Mouse (Mus musculus): ENCODE measurements at regions not wholly inside any gene's neighbourhood (a gene's known extent, or its start where the extent isn't known, plus 50 kb on each side); places are given as distances from the start of the nearest gene placed in this dataset.

DNA sequence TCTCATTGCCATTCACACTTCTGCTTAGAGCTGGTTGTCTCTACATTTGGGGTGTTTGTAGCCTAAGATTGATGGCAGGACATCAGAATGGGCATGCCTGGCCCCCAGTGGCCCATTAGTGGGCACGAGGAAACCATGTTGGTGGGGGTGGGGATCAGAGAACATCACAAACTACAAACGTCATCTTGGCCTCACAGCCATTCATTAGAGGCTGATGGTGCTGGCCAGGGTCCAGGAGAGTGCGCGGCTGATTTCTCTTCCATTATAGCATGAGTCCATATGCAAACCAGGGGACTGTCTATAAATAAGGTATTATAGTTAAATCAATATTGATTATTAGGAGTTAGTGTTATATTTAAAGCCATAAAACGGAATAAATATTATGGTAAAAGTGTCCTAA is 67.9 kb downstream of the 3100002H09Rik start:
- TF ChIP-seq CTCF (IDR thresholded peaks at IDR 0.05; ENCODE audit: borderline replicate concordance, extremely low read depth, insufficient read depth, insufficient read length) (no peak), POLR2A (IDR thresholded peaks at IDR 0.05; ENCODE audit: borderline replicate concordance, extremely low read depth, insufficient read depth, insufficient read length, poor library complexity, severe bottlenecking) (no peak)
- peak; percentile 57 for DNase-seq (ENCODE audit: low read depth)

DNA sequence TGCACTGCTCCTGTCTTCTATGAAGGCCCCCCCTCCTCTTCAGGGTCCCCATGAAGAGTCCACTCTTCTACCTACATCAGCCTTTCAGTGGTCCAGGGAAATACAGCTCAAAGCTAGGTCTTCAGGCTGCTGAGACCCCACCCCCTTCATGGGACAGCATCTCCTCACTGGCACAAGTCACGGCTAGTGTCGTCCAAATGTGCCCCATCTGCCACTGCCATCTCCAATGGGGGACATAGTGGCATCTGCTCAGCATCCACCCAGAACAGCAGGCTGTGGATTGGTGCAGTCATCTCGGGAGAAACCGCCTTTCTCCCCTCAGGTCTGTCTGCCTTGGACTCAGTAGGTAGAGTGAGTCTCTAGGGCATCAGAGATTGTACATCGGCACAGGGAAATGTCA is 72.1 kb downstream of the 3100002H09Rik start:
- TF ChIP-seq POLR2A (IDR thresholded peaks at IDR 0.05; ENCODE audit: borderline replicate concordance, extremely low read depth, insufficient read depth, insufficient read length, poor library complexity, severe bottlenecking) (no peak), CTCF (IDR thresholded peaks at IDR 0.05; ENCODE audit: borderline replicate concordance, extremely low read depth, insufficient read depth, insufficient read length) (no peak)
- no peak for DNase-seq (ENCODE audit: low read depth)

DNA sequence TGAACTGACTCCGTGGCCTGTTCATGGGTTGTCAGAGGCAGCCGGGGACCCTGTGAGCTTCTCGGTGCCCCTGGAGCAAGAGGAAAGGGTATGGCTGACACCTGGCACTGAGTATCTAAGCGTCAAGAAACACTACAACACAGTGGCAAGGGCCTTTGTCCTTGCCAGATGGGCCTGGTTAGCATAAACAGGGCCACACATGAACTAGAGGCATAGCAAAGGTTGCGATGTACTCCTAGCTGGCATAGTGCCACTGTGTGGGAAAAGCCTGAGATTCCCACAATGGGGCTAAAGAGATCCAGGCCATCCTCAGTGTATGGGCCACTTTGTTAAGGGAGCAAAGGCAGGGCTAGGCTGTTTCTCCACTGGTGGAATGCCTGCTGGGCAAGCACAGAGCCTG is 72.9 kb downstream of the 3100002H09Rik start:
- TF ChIP-seq CTCF (IDR thresholded peaks at IDR 0.05; ENCODE audit: borderline replicate concordance, extremely low read depth, insufficient read depth, insufficient read length) (no peak), POLR2A (IDR thresholded peaks at IDR 0.05; ENCODE audit: borderline replicate concordance, extremely low read depth, insufficient read depth, insufficient read length, poor library complexity, severe bottlenecking) (no peak)
- peak; percentile 55 for DNase-seq (ENCODE audit: low read depth)

DNA sequence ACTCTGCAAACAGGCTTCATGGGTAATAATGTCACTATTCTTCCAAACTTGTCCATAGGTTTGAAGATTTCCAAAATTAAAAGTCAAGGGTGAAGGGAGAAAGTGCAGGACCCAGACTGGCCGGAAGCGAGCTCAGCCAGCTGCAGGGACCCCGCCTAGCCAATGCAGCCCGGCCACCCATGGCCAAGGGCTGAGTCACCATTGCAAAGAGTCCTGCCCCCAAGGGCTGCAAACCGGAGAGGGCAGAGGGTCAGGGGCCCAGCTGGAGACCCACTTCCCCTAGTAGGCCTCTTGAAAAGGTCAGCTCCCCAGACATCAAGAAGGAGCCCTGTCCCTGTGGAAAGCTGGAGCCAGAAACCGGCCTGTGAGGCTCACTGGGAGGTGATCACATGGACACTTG is 77.0 kb downstream of the 3100002H09Rik start:
- no peak for DNase-seq (ENCODE audit: low read depth)
- TF ChIP-seq POLR2A (IDR thresholded peaks at IDR 0.05; ENCODE audit: borderline replicate concordance, extremely low read depth, insufficient read depth, insufficient read length, poor library complexity, severe bottlenecking): no peak

DNA sequence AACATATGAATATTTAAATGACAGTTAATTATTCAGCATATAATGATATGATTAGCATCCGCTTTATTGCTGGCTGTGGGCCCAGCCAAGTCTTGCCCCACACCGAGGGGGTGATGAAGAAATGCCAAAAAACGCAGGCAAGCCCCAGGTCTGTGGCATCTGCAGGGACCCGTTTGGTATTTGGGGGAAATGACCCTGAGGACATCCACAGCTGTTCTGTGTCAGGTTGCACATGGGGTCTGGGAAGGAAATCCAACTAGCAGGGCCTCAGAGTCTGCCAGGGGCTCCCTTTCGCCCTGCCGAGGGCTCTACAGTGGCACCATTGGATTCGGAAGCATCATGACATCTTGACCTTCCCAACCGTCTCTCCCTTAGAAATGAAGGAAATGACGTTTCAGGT is 80.0 kb downstream of the 3100002H09Rik start:
- DNase-seq (ENCODE audit: low read depth): no peak
- no peak for TF ChIP-seq POLR2A (IDR thresholded peaks at IDR 0.05; ENCODE audit: borderline replicate concordance, extremely low read depth, insufficient read depth, insufficient read length, poor library complexity, severe bottlenecking)
- TF ChIP-seq CTCF (IDR thresholded peaks at IDR 0.05; ENCODE audit: borderline replicate concordance, extremely low read depth, insufficient read depth, insufficient read length): no peak

DNA sequence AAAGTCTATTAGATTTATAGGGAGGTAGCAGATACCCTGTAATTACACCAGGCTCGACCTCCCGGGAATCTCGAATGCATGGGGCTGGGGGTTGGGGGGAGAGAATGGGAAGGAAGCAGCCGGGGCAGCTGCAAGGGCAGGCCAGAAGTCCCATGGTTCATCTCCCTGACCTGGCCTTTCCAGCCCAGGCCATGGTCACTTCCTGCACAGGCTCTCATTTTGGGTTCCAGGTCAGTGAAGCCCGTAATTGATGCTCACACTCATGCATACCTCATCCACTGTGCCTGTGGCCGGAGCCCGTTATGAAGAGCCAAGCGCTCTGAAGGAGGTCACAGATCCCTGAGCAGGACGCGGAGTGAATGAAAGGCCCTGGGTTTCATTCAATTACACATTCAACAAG is 83.8 kb downstream of the 3100002H09Rik start:
- TF ChIP-seq CTCF (IDR thresholded peaks at IDR 0.05; ENCODE audit: borderline replicate concordance, extremely low read depth, insufficient read depth, insufficient read length) (no peak), POLR2A (IDR thresholded peaks at IDR 0.05; ENCODE audit: borderline replicate concordance, extremely low read depth, insufficient read depth, insufficient read length, poor library complexity, severe bottlenecking) (no peak)
- no peak for DNase-seq (ENCODE audit: low read depth)

DNA sequence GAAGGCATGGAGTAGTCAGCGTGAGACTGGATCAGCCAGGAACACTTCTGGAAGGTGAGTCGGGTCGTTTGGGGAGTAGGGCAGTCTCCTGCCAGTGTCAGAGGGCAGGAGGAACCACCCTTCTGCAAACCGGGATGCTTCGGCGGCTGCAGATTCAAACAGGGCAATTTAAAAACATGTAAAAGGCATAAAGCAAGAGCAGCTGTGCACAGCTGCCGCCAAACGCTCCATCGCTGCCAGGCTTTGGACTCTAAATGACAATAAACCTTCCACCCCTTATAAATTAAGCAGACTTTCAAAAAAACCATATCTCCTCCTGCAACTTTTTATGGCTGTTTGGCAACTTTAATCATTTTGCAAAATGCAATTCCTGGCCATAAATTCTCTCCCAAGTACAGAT is 84.2 kb downstream of the 3100002H09Rik start:
- DNase-seq (ENCODE audit: low read depth): no peak
- TF ChIP-seq CTCF (IDR thresholded peaks at IDR 0.05; ENCODE audit: borderline replicate concordance, extremely low read depth, insufficient read depth, insufficient read length) (no peak), POLR2A (IDR thresholded peaks at IDR 0.05; ENCODE audit: borderline replicate concordance, extremely low read depth, insufficient read depth, insufficient read length, poor library complexity, severe bottlenecking) (no peak)

DNA sequence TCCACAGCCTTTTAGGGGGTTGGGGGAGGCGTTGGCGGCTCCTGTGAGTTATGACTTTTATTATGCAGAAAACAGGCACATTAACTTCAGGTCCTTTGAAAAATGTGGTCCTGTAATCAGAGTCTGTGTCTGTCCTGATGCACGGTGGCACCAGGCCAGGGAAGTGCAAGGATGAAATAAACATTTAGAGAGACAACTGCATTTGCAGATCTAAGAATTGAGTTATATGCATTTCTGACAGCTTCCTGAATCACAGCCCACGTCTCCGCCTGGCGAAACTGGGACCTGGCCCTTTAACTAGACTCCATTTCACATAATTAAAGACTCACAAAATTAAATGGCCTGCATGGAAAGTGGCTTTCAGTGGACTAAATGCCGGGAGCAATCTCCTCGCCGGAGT is 90.3 kb downstream of the 3100002H09Rik start:
- peak; percentile 48 for DNase-seq (ENCODE audit: low read depth)
- TF ChIP-seq CTCF (IDR thresholded peaks at IDR 0.05; ENCODE audit: borderline replicate concordance, extremely low read depth, insufficient read depth, insufficient read length) (no peak), POLR2A (IDR thresholded peaks at IDR 0.05; ENCODE audit: borderline replicate concordance, extremely low read depth, insufficient read depth, insufficient read length, poor library complexity, severe bottlenecking) (no peak)

DNA sequence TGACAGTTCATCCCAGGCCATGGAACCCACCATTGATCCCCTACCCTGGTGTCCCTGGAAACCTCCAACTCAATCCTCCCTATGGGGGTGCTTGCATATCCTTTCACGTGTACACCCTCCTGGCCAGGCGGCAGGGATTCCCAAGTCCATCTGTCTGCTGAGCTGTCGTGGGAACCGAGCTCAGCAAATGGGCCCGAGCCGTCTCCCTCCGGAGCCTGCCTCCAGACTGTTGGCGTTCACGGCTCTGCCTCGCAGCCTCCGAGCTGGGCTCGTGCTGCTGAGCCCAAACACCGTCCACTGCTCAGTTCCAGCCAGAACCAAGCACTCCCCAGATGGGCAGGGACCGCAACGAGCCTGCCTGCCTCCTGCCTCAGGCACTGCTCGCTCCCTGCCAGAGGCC is 98.8 kb downstream of the 3100002H09Rik start:
- DNase-seq (ENCODE audit: low read depth): no peak
- TF ChIP-seq POLR2A (IDR thresholded peaks at IDR 0.05; ENCODE audit: borderline replicate concordance, extremely low read depth, insufficient read depth, insufficient read length, poor library complexity, severe bottlenecking): no peak
- TF ChIP-seq CTCF (IDR thresholded peaks at IDR 0.05; ENCODE audit: borderline replicate concordance, extremely low read depth, insufficient read depth, insufficient read length): no peak

DNA sequence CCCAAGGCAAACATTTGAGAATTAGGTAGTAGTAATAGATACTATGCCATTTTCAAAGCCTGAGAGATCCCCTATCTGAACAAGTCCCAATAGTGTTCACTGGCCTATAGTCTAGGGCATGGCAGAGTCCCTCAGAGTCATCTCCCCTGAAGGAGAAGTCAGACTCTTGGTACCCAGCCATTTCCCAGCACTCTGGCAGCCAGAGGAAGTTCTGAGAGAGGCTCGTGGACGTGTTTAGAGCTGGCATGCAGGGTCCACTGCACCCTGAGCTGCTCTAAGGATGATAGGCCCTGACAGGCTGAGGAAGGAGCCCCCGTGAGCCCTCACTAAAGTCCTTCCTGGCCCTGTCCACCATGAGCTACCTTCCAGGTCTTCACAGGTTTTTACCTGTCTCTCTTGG is 99.8 kb downstream of the 3100002H09Rik start:
- DNase-seq (ENCODE audit: low read depth): no peak
- TF ChIP-seq POLR2A (IDR thresholded peaks at IDR 0.05; ENCODE audit: borderline replicate concordance, extremely low read depth, insufficient read depth, insufficient read length, poor library complexity, severe bottlenecking) (no peak), CTCF (IDR thresholded peaks at IDR 0.05; ENCODE audit: borderline replicate concordance, extremely low read depth, insufficient read depth, insufficient read length) (no peak)

DNA sequence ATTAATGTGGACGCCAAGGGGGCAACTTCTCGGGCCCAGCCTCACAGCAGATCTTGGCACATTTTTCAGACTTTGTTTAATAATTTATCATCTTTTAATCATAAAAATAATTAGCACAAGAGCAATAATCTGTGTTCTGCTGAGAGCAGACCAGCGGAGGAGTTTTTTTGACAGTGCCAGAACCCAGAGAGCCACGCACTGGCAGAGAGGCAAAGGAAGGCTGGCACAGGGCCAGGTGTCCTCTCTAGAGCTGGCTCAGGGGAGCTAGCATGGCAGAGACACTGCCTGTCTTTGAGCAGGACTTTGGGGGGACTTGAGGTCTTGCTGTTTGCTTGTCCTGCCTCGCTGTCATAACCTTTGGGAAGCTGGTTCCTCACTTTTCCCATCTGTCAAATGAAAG is 100.9 kb downstream of the 3100002H09Rik start:
- no peak for TF ChIP-seq POLR2A (IDR thresholded peaks at IDR 0.05; ENCODE audit: borderline replicate concordance, extremely low read depth, insufficient read depth, insufficient read length, poor library complexity, severe bottlenecking)
- TF ChIP-seq CTCF (IDR thresholded peaks at IDR 0.05; ENCODE audit: borderline replicate concordance, extremely low read depth, insufficient read depth, insufficient read length): no peak

DNA sequence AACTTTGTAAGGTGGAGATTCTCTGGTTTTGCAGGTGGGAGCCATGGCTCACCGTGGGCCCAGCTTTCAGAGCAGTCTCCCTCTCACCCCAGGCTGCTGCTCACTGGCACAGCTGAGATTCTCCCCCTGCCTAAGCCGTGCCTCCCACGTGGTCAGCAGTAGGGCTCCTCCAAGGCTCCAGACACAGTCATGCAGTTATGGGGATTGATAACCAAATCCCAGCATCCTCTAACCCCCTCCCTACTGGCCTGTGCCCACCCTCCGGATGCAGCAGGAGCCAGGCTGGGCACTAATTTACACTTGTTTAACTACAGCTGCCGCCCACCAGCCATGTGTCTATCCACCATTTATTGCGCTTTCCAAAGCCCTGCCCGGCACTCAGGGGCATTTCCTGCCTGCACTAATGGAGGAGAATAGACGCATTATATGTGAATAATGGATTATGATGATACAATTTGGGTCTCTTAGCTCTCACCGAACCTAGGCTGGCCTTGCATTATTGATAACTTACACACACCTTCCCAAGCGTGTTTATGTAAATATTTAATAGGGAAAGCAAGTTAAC is 104.4 kb downstream of the 3100002H09Rik start:
- peak; percentile 68 for DNase-seq (ENCODE audit: low read depth)

More for the DNA sequence above, 100.9 kb downstream of the 3100002H09Rik start:
- peak; percentile 64 for DNase-seq (ENCODE audit: low read depth)

More for the DNA sequence above, 104.4 kb downstream of the 3100002H09Rik start:
- TF ChIP-seq CTCF (IDR thresholded peaks at IDR 0.05; ENCODE audit: borderline replicate concordance, extremely low read depth, insufficient read depth, insufficient read length): no peak
- TF ChIP-seq POLR2A (IDR thresholded peaks at IDR 0.05; ENCODE audit: borderline replicate concordance, extremely low read depth, insufficient read depth, insufficient read length, poor library complexity, severe bottlenecking): no peak

All from brain, embryonic 14.5 days (tissue).